ENCODE assay signal across 17 mouse cellular contexts in the genomic region with DNA sequence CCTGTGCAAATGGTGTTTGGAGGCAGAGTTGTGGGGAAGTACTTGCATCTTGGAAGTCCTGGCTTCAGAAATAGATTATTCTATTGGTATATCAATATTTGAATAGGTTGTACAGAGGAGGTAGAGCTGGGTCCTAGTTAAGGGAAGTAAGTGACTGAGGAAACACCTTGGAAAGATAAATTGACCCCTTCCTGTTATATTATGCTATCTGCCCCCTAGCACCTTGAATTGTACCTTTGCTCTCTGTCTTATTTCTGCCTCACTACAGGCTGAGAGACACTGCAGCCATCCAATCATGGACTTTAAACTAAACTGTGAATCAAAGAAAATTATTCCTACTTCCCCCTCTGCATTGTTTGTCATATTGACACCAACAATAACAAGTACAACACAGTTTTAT. TPM values are rescaled to one million over a fixed set of nuclear protein-coding genes. Genes with fewer than 3 reads are reported as not detected.
"Had no signal": no experiment of that assay in that cellular context is flagged by ENCODE, and none has a peak within 500 bp of the region (broad histone marks: within the 10 kb centered on the region; RNA-seq: fewer than 3 reads in every experiment).

No protein-coding gene starts in this region.

- H3K9ac ChIP-seq: neural tube, embryonic 13.5 days; neural tube, embryonic 15.5 days; stomach, embryonic 15.5 days had no signal

- H3K27ac ChIP-seq: neural tube, embryonic 13.5 days; neural tube, embryonic 15.5 days; stomach, embryonic 15.5 days; stomach, postnatal 0 days had no signal

- H3K27me3 ChIP-seq: neural tube, embryonic 13.5 days; neural tube, embryonic 15.5 days; stomach, embryonic 15.5 days had no signal

- DNase-seq: retina, postnatal 1 day; right cerebral cortex, adult 18-20 months; right cerebral cortex, postnatal 14 days; right cerebral cortex, postnatal 25 days; right cerebral cortex, postnatal 4 days; spleen, adult 18-20 months; thymus, adult 18-20 months; thymus, adult 2 months; thymus, postnatal 14 days; thymus, postnatal 25 days; thymus, postnatal 36 days; thymus, postnatal 4 days had no signal

- H3K9me3 ChIP-seq: neural tube, embryonic 13.5 days; neural tube, embryonic 15.5 days; stomach, embryonic 15.5 days had no signal

- H3K4me1 ChIP-seq: stomach, embryonic 15.5 days had no signal

- H3K36me3 ChIP-seq: neural tube, embryonic 13.5 days; neural tube, embryonic 15.5 days; stomach, embryonic 15.5 days had no signal

- H3K4me3 ChIP-seq: neural tube, embryonic 13.5 days; neural tube, embryonic 15.5 days; stomach, embryonic 15.5 days had no signal

- H3K4me2 ChIP-seq: neural tube, embryonic 13.5 days; neural tube, embryonic 15.5 days; stomach, embryonic 15.5 days had no signal

RNA-seq across cellular contexts. Expression of a gene that starts 17.2 kb away (rescaled TPM):
- polyA plus RNA-seq: neural tube, embryonic 14.5 days had no signal
